Mouse (Mus musculus) adrenal gland, postnatal 36 days (tissue): ENCODE measurements at regions not wholly inside any gene's neighbourhood (a gene's known extent, or its start where the extent isn't known, plus 50 kb on each side); places are given as distances from the start of the nearest gene placed in this dataset.
"Not testable (repeated sequence)": the region's sequence is repeated elsewhere in the genome, so short reads cannot be mapped to it uniquely, and the experiment has no call there.

Experiments used
- DNase-seq, 2 experiments: peaks; one replicate each; pipeline ENCODE4 v3.0.0; 2021; ENCODE audit warnings: mixed read lengths in 1 of 2

- no peak for DNase-seq
Measured at GRCm38 (mm10) chr3:18295921-18296320, 347.7 kb downstream of the Cypt12 start.

GRCm38 (mm10) chr3:18298699-18299098 lies 350.5 kb downstream of the Cypt12 start:
- no peak for DNase-seq

- DNase-seq: no peak
Measured at GRCm38 (mm10) chr3:18299502-18299901, 351.3 kb downstream of the Cypt12 start.

GRCm38 (mm10) chr3:18319433-18319832 lies 371.2 kb downstream of the Cypt12 start:
- DNase-seq: no peak

GRCm38 (mm10) chr3:18333182-18333581 lies 385.0 kb downstream of the Cypt12 start:
- no peak for DNase-seq

GRCm38 (mm10) chr3:18339189-18339588 lies 391.0 kb downstream of the Cypt12 start:
- no peak for DNase-seq

GRCm38 (mm10) chr3:18341757-18342156 lies 393.5 kb downstream of the Cypt12 start:
- no peak for DNase-seq

GRCm38 (mm10) chr3:18378014-18379005 lies 430.1 kb downstream of the Cypt12 start:
- DNase-seq: no peak

- peak in 1 of 2 experiments; percentile 2 for DNase-seq
Measured at GRCm38 (mm10) chr3:18421886-18422575, 473.8 kb downstream of the Cypt12 start.

GRCm38 (mm10) chr3:18428908-18429307 lies 480.7 kb downstream of the Cypt12 start:
- DNase-seq: no peak

- no peak for DNase-seq
Measured at GRCm38 (mm10) chr3:18438845-18439244, 490.6 kb downstream of the Cypt12 start.

GRCm38 (mm10) chr3:18452197-18452933 lies 504.2 kb downstream of the Cypt12 start:
- DNase-seq: no peak

- DNase-seq: no peak
Measured at GRCm38 (mm10) chr3:18453220-18453985, 505.2 kb downstream of the Cypt12 start.

- no peak for DNase-seq
Measured at GRCm38 (mm10) chr3:18453986-18454291, 505.7 kb downstream of the Cypt12 start.

- not testable (repeated sequence) for DNase-seq
Measured at GRCm38 (mm10) chr3:18454558-18455191, 506.5 kb downstream of the Cypt12 start.

GRCm38 (mm10) chr3:18456033-18456690 lies 508.0 kb downstream of the Cypt12 start:
- no peak for DNase-seq

GRCm38 (mm10) chr3:18460267-18460666 lies 512.1 kb downstream of the Cypt12 start:
- DNase-seq: no peak

GRCm38 (mm10) chr3:18471846-18472245 lies 523.6 kb downstream of the Cypt12 start:
- no peak for DNase-seq

- no peak for DNase-seq
Measured at GRCm38 (mm10) chr3:18479557-18479956, 531.3 kb downstream of the Cypt12 start.

GRCm38 (mm10) chr3:18482006-18482405 lies 533.8 kb downstream of the Cypt12 start:
- no peak for DNase-seq

GRCm38 (mm10) chr3:18488886-18489285 lies 540.7 kb downstream of the Cypt12 start:
- no peak for DNase-seq
